Mouse (Mus musculus): ENCODE data around the gene Tiam1. TPM values are rescaled to one million over a fixed set of nuclear protein-coding genes. Genes with fewer than 3 reads are reported as not detected.

The Tiam1 gene
- polyA plus RNA-seq, 1 experiment from 2014 or later, result 30.4 TPM

- Histone ChIP-seq H3K9me3 (no peaks in the 10 kb centered on the region), H3K9ac (replicated peaks) (no peak overlapping the region), H3K4me3 (replicated peaks) (no peak overlapping the region), H3K36me3 (no peaks in the 10 kb centered on the region), H3K27me3 (no peaks in the 10 kb centered on the region), H3K4me1 (replicated peaks) (peaks cover 3% of the 10 kb centered on the region; the same call in 1 of the 2 replicates), H3K4me2 (replicated peaks) (no peak overlapping the region), H3K27ac (no peak overlapping the region)
- WGBS, result 85% methylated on average over 7 of the region's 7 CpGs
- ATAC-seq, result no peak
Measured at GRCm38 (mm10) chr16:90102596-90102995, 41.0 kb downstream of the Tiam1 start.

DNA sequence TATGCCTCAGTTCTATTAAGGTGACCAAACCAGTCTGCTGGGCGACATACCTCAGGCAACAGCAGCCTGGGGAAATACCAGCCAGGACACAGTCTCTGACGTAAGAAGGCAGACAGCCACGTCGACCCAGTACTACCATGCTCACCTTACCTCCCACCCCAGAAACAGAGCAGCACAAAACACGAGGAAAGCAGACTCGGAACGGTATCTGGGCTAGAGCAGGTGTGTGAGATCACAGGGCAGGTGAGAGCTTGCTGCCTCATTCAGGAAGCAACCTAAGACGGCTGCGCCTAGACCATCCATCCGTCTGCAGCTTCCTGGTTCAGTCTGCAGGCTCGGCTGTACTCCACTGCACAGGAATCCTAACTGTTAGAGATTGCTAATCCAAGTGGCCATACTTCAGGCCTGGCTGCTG, 45.4 kb downstream of the Tiam1 start:
- peaks cover 15% of the 10 kb centered on the region for H3K4me1 ChIP-seq (replicated peaks)
- no peak overlapping the region for H3K4me2 ChIP-seq (replicated peaks)
- no peaks in the 10 kb centered on the region for H3K27me3 ChIP-seq
- H3K9me3 ChIP-seq, result no peaks in the 10 kb centered on the region
- H3K4me3 ChIP-seq (replicated peaks), result no peak overlapping the region
- no peak overlapping the region for H3K27ac ChIP-seq
- ATAC-seq, result no peak
- no peaks in the 10 kb centered on the region for H3K36me3 ChIP-seq
- no peak overlapping the region for H3K9ac ChIP-seq (replicated peaks)
- 89% methylated on average over 11 of the region's 11 CpGs for WGBS

- H3K4me3 ChIP-seq (replicated peaks), result no peak overlapping the region
- H3K4me2 ChIP-seq (replicated peaks), result no peak overlapping the region
- no peaks in the 10 kb centered on the region for H3K36me3 ChIP-seq
- peaks cover 15% of the 10 kb centered on the region for H3K4me1 ChIP-seq (replicated peaks)
- H3K27me3 ChIP-seq, result no peaks in the 10 kb centered on the region
- no peak overlapping the region for H3K9ac ChIP-seq (replicated peaks)
- WGBS, result 95% methylated on average over 3 of the region's 3 CpGs
- no peak overlapping the region for H3K27ac ChIP-seq
- no peak for ATAC-seq
- H3K9me3 ChIP-seq, result no peaks in the 10 kb centered on the region
Measured at GRCm38 (mm10) chr16:90097769-90098168, 45.8 kb downstream of the Tiam1 start.

GRCm38 (mm10) chr16:90096011-90096410, 47.6 kb downstream of the Tiam1 start:
- ATAC-seq, result no peak
- Histone ChIP-seq H3K27ac (no peak overlapping the region), H3K27me3 (no peaks in the 10 kb centered on the region), H3K9ac (replicated peaks) (no peak overlapping the region), H3K4me2 (replicated peaks) (no peak overlapping the region), H3K36me3 (no peaks in the 10 kb centered on the region), H3K4me3 (replicated peaks) (no peak overlapping the region), H3K4me1 (replicated peaks) (peaks cover 15% of the 10 kb centered on the region), H3K9me3 (no peaks in the 10 kb centered on the region)
- 87% methylated on average over 5 of the region's 5 CpGs for WGBS

- H3K4me3 ChIP-seq (replicated peaks), result no peak overlapping the region
- no peak for ATAC-seq
- WGBS, result 90% methylated on average over 9 of the region's 9 CpGs
- H3K9ac ChIP-seq (replicated peaks), result no peak overlapping the region
- no peak overlapping the region for H3K4me2 ChIP-seq (replicated peaks)
- peaks cover 15% of the 10 kb centered on the region for H3K4me1 ChIP-seq (replicated peaks)
- H3K27me3 ChIP-seq, result no peaks in the 10 kb centered on the region
- H3K27ac ChIP-seq, result no peak overlapping the region
- H3K36me3 ChIP-seq, result 0 out of 2 replicates have a peak, but pooled peaks cover 5% of the 10 kb centered on the region
- no peaks in the 10 kb centered on the region; the same call in 1 of the 2 replicates for H3K9me3 ChIP-seq
Measured at GRCm38 (mm10) chr16:90093015-90093414, 50.6 kb downstream of the Tiam1 start.

- WGBS, result 88% methylated on average over 1 of the region's 1 CpGs
- 0 out of 2 replicates have a peak, but pooled peaks cover 5% of the 10 kb centered on the region for H3K36me3 ChIP-seq
Measured at GRCm38 (mm10) chr16:90091906-90092305, 51.7 kb downstream of the Tiam1 start.

DNA sequence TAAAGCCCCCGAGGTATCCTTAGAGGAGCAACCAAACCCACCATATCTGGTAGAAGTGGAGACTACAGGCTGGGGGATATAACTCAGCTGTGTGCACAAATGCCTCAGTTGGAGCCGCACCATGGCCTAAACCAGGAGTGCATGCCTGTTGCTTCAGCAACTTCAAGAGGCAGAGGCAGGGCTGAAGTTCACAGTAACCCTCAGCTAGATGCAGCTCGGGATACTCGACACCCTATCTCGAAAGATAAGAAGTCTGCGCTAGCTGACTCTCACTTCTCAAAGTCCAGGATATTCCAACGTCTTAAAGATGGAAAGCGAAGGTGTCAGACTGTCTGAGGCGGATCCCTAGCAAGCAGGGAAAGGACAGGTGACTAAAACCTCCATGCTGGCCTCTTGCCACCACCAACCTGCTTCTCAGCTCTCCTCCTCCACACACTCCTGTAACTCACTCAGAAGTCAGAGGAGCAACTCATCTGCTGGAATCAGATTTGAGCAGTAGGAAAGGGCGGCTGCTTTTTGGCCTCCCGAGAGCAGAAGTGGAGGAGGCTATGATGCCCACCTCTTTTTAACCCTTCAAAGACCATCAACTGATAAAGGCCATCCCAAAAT, 52.4 kb downstream of the Tiam1 start:
- H3K27ac ChIP-seq, result no peak overlapping the region
- no peaks in the 10 kb centered on the region for H3K27me3 ChIP-seq
- H3K9ac ChIP-seq (replicated peaks), result no peak overlapping the region
- 0 out of 2 replicates have a peak, but pooled peaks cover 5% of the 10 kb centered on the region for H3K36me3 ChIP-seq
- 91% methylated on average over 11 of the region's 11 CpGs for WGBS
- no peak overlapping the region for H3K4me2 ChIP-seq (replicated peaks)
- no peak for ATAC-seq
- H3K9me3 ChIP-seq, result no peaks in the 10 kb centered on the region; the same call in 1 of the 2 replicates
- no peak overlapping the region for H3K4me3 ChIP-seq (replicated peaks)
- peaks cover 15% of the 10 kb centered on the region for H3K4me1 ChIP-seq (replicated peaks)

More at GRCm38 (mm10) chr16:90091906-90092305, 51.7 kb downstream of the Tiam1 start:
- Histone ChIP-seq H3K4me1 (replicated peaks) (peaks cover 15% of the 10 kb centered on the region), H3K4me3 (replicated peaks) (no peak overlapping the region), H3K4me2 (replicated peaks) (no peak overlapping the region), H3K9me3 (no peaks in the 10 kb centered on the region; the same call in 1 of the 2 replicates), H3K27me3 (no peaks in the 10 kb centered on the region), H3K9ac (replicated peaks) (no peak overlapping the region), H3K27ac (no peak overlapping the region)
- no peak for ATAC-seq

GRCm38 (mm10) chr16:90090368-90090767, 53.2 kb downstream of the Tiam1 start:
- no peak overlapping the region for H3K9ac ChIP-seq (replicated peaks)
- H3K4me3 ChIP-seq (replicated peaks), result no peak overlapping the region
- ATAC-seq, result no peak
- H3K27ac ChIP-seq, result no peak overlapping the region
- peaks cover 18% of the 10 kb centered on the region for H3K4me1 ChIP-seq (replicated peaks)
- 96% methylated on average over 13 of the region's 13 CpGs for WGBS
- H3K27me3 ChIP-seq, result no peaks in the 10 kb centered on the region
- no peak overlapping the region for H3K4me2 ChIP-seq (replicated peaks)
- H3K36me3 ChIP-seq, result 0 out of 2 replicates have a peak, but pooled peaks cover 5% of the 10 kb centered on the region
- H3K9me3 ChIP-seq, result no peaks in the 10 kb centered on the region; the same call in 1 of the 2 replicates

DNA sequence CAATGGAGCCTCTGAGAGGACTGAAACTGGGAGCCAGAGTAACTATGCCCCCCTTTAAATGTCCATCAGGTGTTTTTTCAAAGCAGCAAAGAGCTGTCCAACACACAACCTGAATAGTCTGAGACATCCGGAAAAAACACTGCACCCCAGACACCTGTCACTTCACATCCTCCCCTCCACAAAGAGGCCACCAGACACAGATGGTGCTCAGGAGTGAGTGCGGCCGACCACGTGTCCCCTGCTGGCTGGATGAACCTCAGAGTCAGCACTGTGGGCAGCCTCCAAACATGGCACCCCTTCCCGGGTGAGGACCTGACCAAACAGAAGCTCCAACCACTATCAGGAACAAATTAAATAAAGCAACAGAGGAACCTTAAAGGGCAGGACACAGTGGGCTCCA, 56.3 kb downstream of the Tiam1 start:
- no peak for ATAC-seq
- Histone ChIP-seq H3K36me3 (0 out of 2 replicates have a peak, but pooled peaks cover 5% of the 10 kb centered on the region), H3K9me3 (no peaks in the 10 kb centered on the region; the same call in 1 of the 2 replicates), H3K4me2 (replicated peaks) (no peak overlapping the region), H3K9ac (replicated peaks) (no peak overlapping the region), H3K27ac (no peak overlapping the region), H3K4me3 (replicated peaks) (no peak overlapping the region), H3K27me3 (no peaks in the 10 kb centered on the region), H3K4me1 (replicated peaks) (peaks cover 5% of the 10 kb centered on the region)
- WGBS, result 95% methylated on average over 5 of the region's 5 CpGs

DNA sequence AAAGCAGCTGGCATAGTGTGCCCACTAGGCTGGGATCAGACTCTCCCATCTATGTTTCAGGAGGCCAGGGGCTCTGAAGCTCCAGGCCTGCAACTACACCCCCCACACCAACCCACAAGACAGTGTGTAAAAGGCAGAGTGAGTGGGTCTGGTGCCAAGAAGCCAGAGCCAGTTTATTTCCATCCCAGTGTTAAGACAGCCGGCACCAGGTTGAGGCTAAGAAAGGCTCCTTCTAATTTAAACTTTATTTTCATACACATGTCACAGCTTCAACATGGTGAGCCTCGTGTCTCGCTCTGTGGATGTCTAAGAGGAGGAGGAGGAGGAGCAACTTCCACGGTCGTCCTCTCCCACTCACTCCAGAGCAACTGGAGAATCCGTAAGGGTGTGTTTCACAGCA, 57.5 kb downstream of the Tiam1 start:
- Histone ChIP-seq H3K4me3 (replicated peaks) (no peak overlapping the region), H3K4me1 (replicated peaks) (peaks cover 5% of the 10 kb centered on the region), H3K9me3 (no peaks in the 10 kb centered on the region; the same call in 1 of the 2 replicates), H3K27me3 (no peaks in the 10 kb centered on the region), H3K4me2 (replicated peaks) (no peak overlapping the region), H3K9ac (replicated peaks) (no peak overlapping the region), H3K27ac (no peak overlapping the region), H3K36me3 (0 out of 2 replicates have a peak, but pooled peaks cover 5% of the 10 kb centered on the region)
- no peak for ATAC-seq
- 91% methylated on average over 6 of the region's 6 CpGs for WGBS

- H3K4me1 ChIP-seq (replicated peaks), result peaks cover 5% of the 10 kb centered on the region
- no peak overlapping the region for H3K9ac ChIP-seq (replicated peaks)
- H3K4me3 ChIP-seq (replicated peaks), result no peak overlapping the region
- ATAC-seq, result no peak
- no peak overlapping the region for H3K4me2 ChIP-seq (replicated peaks)
- no peaks in the 10 kb centered on the region for H3K27me3 ChIP-seq
- H3K36me3 ChIP-seq, result 0 out of 2 replicates have a peak, but pooled peaks cover 5% of the 10 kb centered on the region
- H3K9me3 ChIP-seq, result no peaks in the 10 kb centered on the region; the same call in 1 of the 2 replicates
- 82% methylated on average over 14 of the region's 14 CpGs for WGBS
- no peak overlapping the region for H3K27ac ChIP-seq
Measured at GRCm38 (mm10) chr16:90085580-90085979, 58.0 kb downstream of the Tiam1 start.

GRCm38 (mm10) chr16:90081125-90081524, 62.4 kb downstream of the Tiam1 start:
- 96% methylated on average over 1 of the region's 1 CpGs for WGBS
- Histone ChIP-seq H3K27me3 (0 out of 2 replicates have a peak, but pooled peaks cover 2% of the 10 kb centered on the region), H3K36me3 (no peaks in the 10 kb centered on the region), H3K4me2 (replicated peaks) (no peak overlapping the region), H3K4me1 (replicated peaks) (peaks cover 9% of the 10 kb centered on the region), H3K9me3 (no peaks in the 10 kb centered on the region), H3K27ac (no peak overlapping the region), H3K4me3 (replicated peaks) (no peak overlapping the region), H3K9ac (replicated peaks) (no peak overlapping the region)
- no peak for ATAC-seq

Data from midbrain, embryonic 13.5 days (tissue).